Mouse (Mus musculus) heart, embryonic 14.5 days (tissue): Measurements from ENCODE around the gene Zfp760. TPM values are rescaled to one million over a fixed set of nuclear protein-coding genes. Genes with fewer than 3 reads are reported as not detected.
A peak's percentile ranks its signal among the peaks of the same experiment; 100 is the strongest.
"Not testable (repeated sequence)": the region's sequence is repeated elsewhere in the genome, so short reads cannot be mapped to it uniquely, and the experiment has no call there.

ENCODE experiments used
- ATAC-seq: fragments of 200-750 bp; cut with Nextera tagmentation; 2 replicates; pipeline ENCODE4 v1.8.0; 2017; ENCODE audit warnings: low read depth, moderate TSS enrichment; ENCODE audit not compliant: insufficient number of reproducible peaks, insufficient read depth, low FRiP score
- H3K27ac ChIP-seq, 2 experiments: fragments of 200-500 bp in 1 of 2; fragments of 300-500 bp in 1 of 2; sonication (generic) in 1 of 2; replicated peaks in 1 of 2; 2 replicates each; pipeline ENCODE4 v1.5.1; 2012 to 2014; ENCODE audit warnings: low read depth in 2 of 2, low read length in 2 of 2, control low read depth in 1 of 2, mild to moderate bottlenecking in 1 of 2, mixed read lengths in 1 of 2; ENCODE audit not compliant: control insufficient read depth in 1 of 2, insufficient read depth in 1 of 2
- H3K27me3 ChIP-seq: fragments of 300-500 bp; sonication (generic); 2 replicates; pipeline ENCODE4 v1.6.1; 2014; ENCODE audit warnings: mild to moderate bottlenecking, low read length, control low read depth; ENCODE audit not compliant: control insufficient read depth, insufficient read depth
- H3K36me3 ChIP-seq: fragments of 300-500 bp; sonication (generic); 2 replicates; pipeline ENCODE4 v1.6.1; 2014; ENCODE audit warnings: mild to moderate bottlenecking, control low read depth, low read length, mixed read lengths; ENCODE audit not compliant: control insufficient read depth, insufficient read depth
- H3K4me1 ChIP-seq, 2 experiments: fragments of 200-500 bp in 1 of 2; fragments of 300-500 bp in 1 of 2; sonication (generic) in 1 of 2; 2 replicates each; pipeline ENCODE4 v1.6.1; 2012 to 2014; ENCODE audit warnings: low read length in 2 of 2, control low read depth in 1 of 2, mixed read lengths in 1 of 2; ENCODE audit not compliant: control insufficient read depth in 2 of 2, insufficient read depth in 2 of 2
- H3K4me2 ChIP-seq: fragments of 300-500 bp; sonication (generic); 2 replicates; pipeline ENCODE4 v1.6.1; 2014; ENCODE audit warnings: mild to moderate bottlenecking, low read length
- H3K4me3 ChIP-seq, 2 experiments: fragments of 200-500 bp in 1 of 2; fragments of 300-500 bp in 1 of 2; sonication (generic) in 1 of 2; 2 replicates each; pipeline ENCODE4 v1.5.1; 2012 to 2014; ENCODE audit warnings: low read length in 2 of 2, mild to moderate bottlenecking in 2 of 2, control low read depth in 1 of 2, low read depth in 1 of 2, moderate library complexity in 1 of 2; ENCODE audit not compliant: control insufficient read depth in 1 of 2, insufficient read depth in 1 of 2
- H3K9ac ChIP-seq: fragments of 300-500 bp; sonication (generic); 2 replicates; pipeline ENCODE4 v1.6.1; 2014; ENCODE audit warnings: mild to moderate bottlenecking, low read length
- H3K9me3 ChIP-seq: fragments of 300-500 bp; sonication (generic); 2 replicates; pipeline ENCODE4 v1.6.1; 2016; ENCODE audit warnings: low read length, control low read depth; ENCODE audit not compliant: control insufficient read depth
- WGBS: fragments of 180-500 bp; shearing (Covaris S2); extraction: QIAGEN DNeasy Blood & Tissue Kit; methylation state at CpG from one replicate; pipeline ENCODE4 v1.1.7; 2014; 5-methylcytosine and 5-hydroxymethylcytosine counted together
- polyA plus RNA-seq: library from polyadenylated mRNA; unstranded; fragments of >200 nt; fragmentation: Nextera tagmentation; extraction: Ambion mirVana; gene quantifications from 2 replicates; pipeline ENCODE4 v1.2.1, GENCODE M21; 2014

Gene Zfp760
- 7.0 and 7.1 TPM in 2 replicates for polyA plus RNA-seq

GRCm38 (mm10) chr17:21707343-21707996, at the start of gene Zfp760:
Gene Zfp760, plus strand, starts transcription at chr17:21707741.
- Histone ChIP-seq H3K36me3 (peaks cover 20% of the 10 kb centered on the region), H3K4me1 (peaks cover 3 to 5% of the 10 kb centered on the region in 2 experiments; a peak in 3 of 4 replicates), H3K9me3 (no peaks in the 10 kb centered on the region), H3K4me2 (peak within 1 kb of the TSS; percentile 79), H3K27ac (peak within 1 kb of the TSS; percentile 92 to 98), H3K27me3 (no peaks in the 10 kb centered on the region), H3K4me3 (peak within 1 kb of the TSS; percentile 70 to 82), H3K9ac (peak within 1 kb of the TSS; percentile 84)
- WGBS, result 8% methylated on average over 26 of the region's 26 CpGs
- peak; percentile 91 for ATAC-seq

- not testable (repeated sequence) for H3K27me3 ChIP-seq, H3K9ac ChIP-seq, H3K36me3 ChIP-seq, H3K4me3 ChIP-seq, H3K9me3 ChIP-seq, ATAC-seq, H3K4me2 ChIP-seq, H3K27ac ChIP-seq, H3K4me1 ChIP-seq
- 11% methylated on average over 1 of the region's 1 CpGs for WGBS
Measured at GRCm38 (mm10) chr17:21678826-21679225, 28.7 kb upstream of the Zfp760 start.

GRCm38 (mm10) chr17:21679273-21680018, 28.1 kb upstream of the Zfp760 start:
- H3K36me3 ChIP-seq, result no peaks in the 10 kb centered on the region
- H3K27ac ChIP-seq, result peak overlapping the region; percentile 77 to 78
- H3K9ac ChIP-seq, result peak overlapping the region; percentile 55
- H3K9me3 ChIP-seq, result no peaks in the 10 kb centered on the region
- ATAC-seq, result peak; percentile 100
- H3K4me1 ChIP-seq, result no peaks in the 10 kb centered on the region
- H3K4me2 ChIP-seq, result peak overlapping the region; percentile 62
- WGBS, result 3% methylated on average over 9 of the region's 9 CpGs
- H3K27me3 ChIP-seq, result no peaks in the 10 kb centered on the region
- H3K4me3 ChIP-seq, result peak overlapping the region; percentile 49 to 85

GRCm38 (mm10) chr17:21680019-21680376, 27.5 kb upstream of the Zfp760 start:
- H3K36me3 ChIP-seq, H3K9me3 ChIP-seq, H3K4me1 ChIP-seq, H3K27me3 ChIP-seq: not testable (repeated sequence)
- peak; percentile 77; the same call in 1 of the 2 replicates for ATAC-seq
- Histone ChIP-seq H3K4me2 (peak overlapping the region; percentile 62), H3K9ac (peak overlapping the region; percentile 55), H3K4me3 (peak overlapping the region; percentile 49 to 85), H3K27ac (peak overlapping the region; percentile 77; a peak in 3 of 4 replicates)
- WGBS, result 2% methylated on average over 10 of the region's 10 CpGs

- Histone ChIP-seq H3K27ac (no peak within 1 kb of the TSS), H3K36me3 (peaks cover 37% of the 10 kb centered on the region), H3K4me3 (no peak within 1 kb of the TSS), H3K4me2 (no peak within 1 kb of the TSS), H3K27me3 (no peaks in the 10 kb centered on the region), H3K9me3 (no peaks in the 10 kb centered on the region), H3K4me1 (no peaks in the 10 kb centered on the region), H3K9ac (no peak within 1 kb of the TSS)
- no peak for ATAC-seq
- 85% methylated on average over 3 of the region's 3 CpGs for WGBS
Measured at GRCm38 (mm10) chr17:21691560-21691959, 16.0 kb upstream of the Zfp760 start, which contains the start of gene Gm10226. Gene Gm10226, plus strand, starts transcription at chr17:21691860.

GRCm38 (mm10) chr17:21693342-21693741, 14.2 kb upstream of the Zfp760 start:
- 70% methylated on average over 3 of the region's 3 CpGs for WGBS
- Histone ChIP-seq H3K27ac (no peak overlapping the region), H3K4me1 (no peaks in the 10 kb centered on the region), H3K36me3 (peaks cover 29% of the 10 kb centered on the region), H3K9me3 (no peaks in the 10 kb centered on the region), H3K27me3 (no peaks in the 10 kb centered on the region), H3K9ac (no peak overlapping the region), H3K4me3 (no peak overlapping the region), H3K4me2 (no peak overlapping the region)
- no peak for ATAC-seq

GRCm38 (mm10) chr17:21696073-21696472, 11.5 kb upstream of the Zfp760 start:
- Histone ChIP-seq H3K27ac (no peak overlapping the region), H3K9me3 (no peaks in the 10 kb centered on the region), H3K27me3 (no peaks in the 10 kb centered on the region), H3K36me3 (peaks cover 11% of the 10 kb centered on the region), H3K4me1 (no peaks in the 10 kb centered on the region), H3K9ac (no peak overlapping the region), H3K4me2 (no peak overlapping the region), H3K4me3 (no peak overlapping the region)
- no peak for ATAC-seq
